Mouse (Mus musculus) MEL-GATA-1-ER (cell line): ENCODE measurements around the gene Ptn.

ENCODE experiments used
- DNase-seq: peaks from one replicate; pipeline ENCODE4 v3.0.0-alpha.2; 2012; ENCODE audit warnings: low read depth; ENCODE audit errors: extremely low read depth

Gene Ptn

DNA sequence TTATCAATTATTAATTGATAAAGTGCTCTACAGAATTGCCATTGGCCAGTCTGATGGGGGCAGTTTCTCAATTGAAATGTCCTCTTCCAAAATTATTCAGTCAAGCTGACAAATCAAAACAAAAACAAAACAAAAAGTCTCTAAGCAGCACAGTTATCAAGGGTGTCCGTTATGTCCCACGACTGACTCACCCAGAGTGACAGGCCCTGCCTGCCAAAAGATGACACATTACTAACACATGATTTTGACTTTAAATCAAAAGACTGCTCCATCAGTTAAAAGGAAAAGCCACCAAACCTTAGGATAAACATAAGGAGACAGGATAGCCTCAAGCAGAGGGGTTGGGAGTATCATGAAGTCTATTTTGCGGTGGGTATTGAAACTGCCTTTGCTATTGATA lies 6.6 kb upstream of the Ptn start:
- DNase-seq = no peak

DNA sequence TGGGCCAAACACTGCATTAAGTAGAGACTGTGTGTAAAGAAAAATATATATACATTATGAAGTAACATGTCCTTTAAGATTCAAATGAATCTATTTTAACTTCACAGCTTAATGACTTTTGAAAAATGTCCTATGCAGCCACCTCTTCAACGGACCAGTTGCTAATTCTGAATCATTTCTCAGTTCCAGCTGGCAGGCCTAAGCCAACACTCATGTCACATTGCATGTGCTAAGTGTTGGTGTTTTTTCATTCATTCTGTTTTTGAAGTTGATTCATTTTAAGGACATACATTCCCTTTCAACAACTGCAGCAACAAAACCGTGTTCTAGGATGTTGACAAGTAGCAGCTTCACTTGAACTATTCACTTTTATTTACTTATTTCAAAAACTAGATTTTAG lies 6.0 kb upstream of the Ptn start:
- no peak for DNase-seq

DNA sequence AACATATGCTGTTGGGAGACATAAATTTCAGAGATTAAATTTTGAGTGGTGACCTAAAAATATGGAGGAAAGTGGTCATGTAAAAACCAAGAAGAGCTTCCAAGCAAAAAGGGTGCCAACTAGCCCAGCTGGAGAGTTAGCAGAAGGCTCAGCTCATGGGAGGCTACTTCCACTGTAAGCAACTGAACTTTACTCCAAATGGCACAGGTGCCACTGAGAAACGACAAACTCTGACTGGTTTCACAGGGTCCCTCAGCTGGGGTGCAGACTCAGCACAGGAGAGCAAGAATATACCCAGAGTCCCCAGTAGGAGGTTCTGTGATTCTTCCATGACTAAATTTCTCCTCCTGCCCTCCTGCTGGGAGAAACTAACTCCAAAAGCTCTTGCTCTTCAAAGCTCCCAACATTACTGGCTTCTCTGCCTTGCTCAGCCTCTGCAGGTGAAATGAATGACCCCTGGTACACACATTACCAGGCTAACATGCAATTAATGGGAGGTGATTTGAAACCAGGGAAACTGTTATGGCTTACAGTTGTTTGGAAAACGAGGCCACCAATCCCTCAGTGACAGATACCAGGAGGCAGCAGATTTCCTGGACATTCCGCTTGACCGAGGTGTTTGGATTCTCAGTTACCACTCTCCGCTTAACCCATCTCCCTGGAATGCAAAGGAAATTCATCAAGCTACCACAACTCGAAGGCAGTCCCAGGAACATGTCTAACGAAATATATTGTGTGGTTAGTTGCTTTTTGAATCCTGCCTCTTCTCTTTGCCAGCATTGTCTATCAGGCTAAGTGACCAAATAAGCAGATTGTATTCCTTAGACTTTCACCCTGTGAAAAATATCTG lies 2.9 kb upstream of the Ptn start:
- DNase-seq = no peak

DNA sequence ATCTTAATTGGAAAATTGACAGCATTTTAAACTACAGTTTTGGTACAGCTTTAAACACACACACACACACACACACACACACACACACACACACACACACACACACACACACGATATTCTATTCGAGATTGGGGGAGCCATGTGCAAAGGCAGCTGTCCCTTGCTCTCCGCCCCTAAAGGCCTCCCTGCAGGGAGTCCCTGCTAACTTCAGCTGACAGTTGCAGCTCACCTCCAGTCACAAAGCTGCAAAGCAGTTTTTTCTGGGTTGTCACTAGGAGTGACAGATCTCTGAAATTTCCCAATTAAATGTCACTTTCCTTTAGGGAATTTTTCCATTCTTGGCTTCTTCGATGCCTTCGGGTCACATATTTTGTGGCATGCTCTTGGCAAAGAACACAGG lies 428 bp upstream of the Ptn start:
- DNase-seq = no peak

DNA sequence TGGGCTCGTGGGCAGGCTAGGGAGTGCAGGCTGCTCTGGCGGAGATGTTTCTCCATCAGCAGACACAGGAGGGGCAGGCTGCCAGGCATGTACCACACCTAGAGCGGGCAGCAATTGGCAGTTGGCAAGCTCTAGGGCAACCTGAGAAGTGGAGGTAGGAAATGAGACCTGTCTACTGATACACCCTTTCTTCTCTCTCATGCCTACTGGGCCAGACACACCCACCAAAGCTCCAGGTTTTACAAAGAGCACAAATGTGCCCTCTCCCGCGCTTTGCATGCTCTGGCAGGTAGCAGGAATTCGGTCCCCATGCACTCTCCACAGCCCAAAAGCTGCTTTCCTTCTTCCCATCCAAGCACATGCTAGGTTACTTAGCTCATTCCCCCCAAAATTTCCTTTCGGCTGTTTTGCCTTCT lies 701 bp downstream of the Ptn start:
- DNase-seq = no peak

DNA sequence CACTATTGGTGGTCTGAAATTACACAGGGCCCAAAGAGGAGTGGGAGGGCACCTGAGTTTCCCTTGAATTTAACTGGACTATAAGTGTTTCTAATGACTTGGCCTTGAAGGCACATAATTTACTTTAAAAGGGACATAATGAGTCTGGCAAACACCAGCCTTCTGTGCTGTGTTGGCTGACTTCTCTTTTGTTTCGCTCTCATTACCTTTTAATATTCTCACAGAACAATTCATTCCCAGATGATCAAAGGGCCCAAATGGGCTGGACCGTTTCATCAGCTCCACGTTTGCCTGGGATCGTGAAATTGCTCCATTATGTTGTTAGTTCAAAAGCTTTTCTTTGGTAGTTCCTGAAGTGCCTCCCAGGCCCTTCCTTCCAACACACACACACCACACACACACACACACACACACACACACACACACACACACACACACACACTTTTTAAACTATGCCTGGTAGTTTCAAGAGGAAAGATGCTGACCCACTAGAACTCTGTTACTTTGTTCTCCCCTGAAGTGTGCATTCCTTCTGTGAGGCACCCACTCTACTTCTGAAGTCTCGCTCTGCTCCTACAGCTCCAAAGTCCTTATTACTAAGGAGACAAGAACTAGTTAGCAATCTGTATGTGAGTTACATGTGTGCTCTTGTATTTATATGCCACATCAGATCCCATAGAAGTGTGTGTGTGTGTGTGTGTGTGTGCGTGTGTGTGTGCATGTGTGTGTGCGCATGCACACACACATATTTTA lies 1.5 kb downstream of the Ptn start:
- DNase-seq = no peak

DNA sequence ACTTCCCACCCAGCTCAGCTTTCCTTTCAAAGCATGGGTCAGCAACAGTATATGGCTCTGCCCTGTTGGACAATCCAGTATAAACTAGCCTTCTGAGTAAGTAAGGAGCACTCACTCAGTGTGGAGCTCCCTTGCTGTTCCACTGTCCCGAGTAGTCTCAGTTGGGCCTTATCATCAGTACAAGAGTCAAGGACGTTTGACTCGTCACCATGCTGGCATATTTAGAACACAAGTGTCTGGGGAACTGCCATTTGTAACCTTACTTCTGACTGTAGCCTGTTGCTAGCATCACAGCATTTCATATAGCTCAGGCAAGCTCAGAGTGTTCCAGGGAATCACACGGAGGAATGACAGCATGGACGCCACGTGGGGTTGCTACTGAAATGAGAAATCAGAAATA lies 3.1 kb downstream of the Ptn start:
- no peak for DNase-seq

DNA sequence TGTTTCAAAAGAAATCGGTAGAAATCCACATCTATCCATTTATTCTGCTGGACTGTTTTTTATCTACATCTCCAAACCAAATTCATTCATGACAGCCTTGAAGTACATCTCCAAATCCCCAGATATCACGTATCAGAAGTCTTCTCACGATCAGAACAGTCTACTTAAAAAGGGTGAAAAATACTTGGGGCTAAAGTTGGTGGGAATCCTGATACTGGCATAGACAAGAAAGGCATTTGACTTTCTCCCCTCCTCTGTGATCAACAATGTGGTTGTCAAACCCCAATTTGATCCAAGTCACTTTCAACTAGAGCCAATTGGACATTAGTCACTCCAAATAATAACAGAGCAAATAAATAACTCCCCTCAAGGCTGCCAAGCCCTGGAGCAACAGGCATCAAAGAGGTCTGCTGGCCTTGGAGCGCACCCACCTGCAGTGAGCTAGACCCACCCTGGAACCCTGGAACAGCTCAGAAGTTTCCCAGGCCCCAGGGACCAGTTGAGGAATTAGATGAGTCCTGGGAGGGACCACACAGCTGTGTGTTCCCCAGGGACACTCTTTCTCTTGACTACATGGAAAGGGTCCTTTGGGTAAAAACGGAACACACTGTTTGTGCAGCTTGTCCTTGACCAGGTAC lies 9.6 kb downstream of the Ptn start:
- DNase-seq = no peak

DNA sequence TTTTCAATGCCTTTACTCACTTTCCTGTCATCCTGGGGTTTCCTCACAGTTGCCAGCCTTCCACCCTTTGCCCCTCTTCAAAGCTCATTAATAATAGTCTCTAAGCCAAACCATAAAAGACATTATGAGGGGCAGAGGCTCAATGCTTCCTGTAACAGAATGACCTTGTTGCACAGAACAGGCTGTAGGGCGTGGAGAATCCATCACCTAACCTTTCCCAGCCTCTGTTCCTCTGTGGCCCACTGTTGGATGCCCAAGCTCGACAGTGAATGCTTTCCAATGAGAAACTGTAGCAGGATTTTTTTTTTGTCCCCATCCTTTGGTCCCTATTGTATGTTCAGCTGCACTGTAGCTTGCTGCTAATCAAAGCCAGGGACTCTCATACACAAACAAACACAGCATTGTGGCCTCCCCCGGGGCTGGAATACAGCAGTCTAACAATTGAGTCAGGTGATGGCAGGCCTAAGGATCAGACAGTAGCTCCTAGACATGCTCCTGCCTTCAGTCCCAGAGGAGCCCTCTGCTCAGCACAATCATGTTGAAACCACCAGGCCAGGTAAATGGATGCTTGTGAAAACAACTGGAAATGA lies 12.9 kb downstream of the Ptn start:
- DNase-seq = no peak

DNA sequence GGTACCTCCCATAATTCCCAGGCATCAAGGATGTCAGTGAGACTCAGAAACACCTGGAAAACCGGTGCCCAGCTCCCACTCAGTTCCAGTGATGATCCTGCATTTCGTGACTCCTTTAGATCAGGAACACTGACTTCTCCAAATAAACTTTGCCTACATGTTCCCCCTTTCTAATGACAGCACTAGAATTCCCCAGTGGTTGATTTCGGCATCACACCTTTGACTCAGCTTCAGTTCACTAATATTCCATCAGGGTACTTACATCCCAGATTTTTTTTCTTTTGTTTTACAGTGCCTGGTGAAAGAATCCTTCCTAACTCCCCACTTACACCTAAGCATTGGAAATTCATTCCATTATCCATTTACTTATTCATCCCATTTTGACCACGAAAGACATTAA lies 15.5 kb downstream of the Ptn start:
- DNase-seq = no peak

DNA sequence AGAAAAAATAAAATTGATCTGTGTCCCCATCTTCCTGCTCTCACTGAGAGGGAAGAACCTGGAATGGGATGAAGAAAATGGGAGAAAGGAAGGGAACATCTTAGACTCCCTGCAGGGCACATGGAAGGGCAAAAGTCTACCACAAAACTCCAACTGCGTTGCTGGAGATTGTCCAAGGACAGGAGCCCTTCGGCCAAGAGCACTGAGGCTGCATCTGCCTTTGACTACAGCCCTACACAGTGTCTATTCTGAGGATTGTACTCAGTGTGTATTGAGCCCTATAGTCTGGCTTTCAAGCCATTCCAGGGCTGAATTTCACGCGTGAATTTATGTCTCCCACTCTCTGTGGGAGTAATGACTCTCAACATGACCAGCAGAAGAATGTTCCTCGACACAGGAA lies 16.2 kb downstream of the Ptn start:
- no peak for DNase-seq

DNA sequence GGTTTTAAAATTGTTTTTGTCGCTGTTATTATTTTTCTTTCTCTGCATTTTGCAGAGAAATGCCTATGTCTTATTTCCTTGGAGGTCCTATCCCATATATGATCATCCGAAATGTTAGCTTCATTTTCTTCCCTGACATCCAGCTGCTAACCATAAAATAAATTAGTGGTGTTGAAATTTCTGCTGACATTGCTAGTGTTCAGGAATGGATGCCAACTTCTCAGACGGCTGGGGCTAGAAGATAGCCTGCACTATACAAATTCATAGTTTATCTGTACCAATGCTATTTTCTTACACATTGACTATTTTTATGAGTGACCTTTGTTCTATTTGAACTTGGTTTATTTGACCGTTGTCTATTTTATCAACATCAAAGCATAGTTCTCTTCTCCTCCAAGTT lies 20.8 kb downstream of the Ptn start:
- no peak for DNase-seq

DNA sequence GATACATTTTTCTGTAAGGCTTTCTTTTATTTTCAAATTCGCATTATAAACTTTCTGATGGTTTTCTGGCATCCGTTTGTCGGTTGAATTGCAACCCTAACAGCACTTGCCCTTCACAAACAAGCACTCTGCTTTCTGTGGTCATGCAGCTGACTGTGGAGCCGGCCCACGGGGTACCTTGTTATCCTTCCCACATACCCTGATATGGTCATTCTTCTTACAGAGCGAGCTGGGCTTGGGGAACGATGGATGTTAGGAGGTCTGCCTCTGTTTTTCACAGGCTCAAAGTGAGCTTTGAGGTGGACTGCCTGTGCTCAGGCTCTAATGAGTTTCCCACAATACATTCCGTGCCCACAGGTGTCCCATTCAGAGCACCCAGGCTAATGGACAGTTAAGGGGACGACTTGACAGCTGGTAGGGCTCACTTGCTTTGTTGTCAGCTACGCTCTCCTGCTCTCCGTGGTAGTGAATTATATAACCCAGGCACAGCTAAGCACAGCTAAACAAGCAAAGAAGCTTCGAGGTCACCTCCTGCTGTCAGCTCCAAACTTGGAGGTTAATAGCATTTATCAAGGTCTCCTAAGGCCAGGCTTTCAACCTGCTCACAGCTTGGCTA lies 21.3 kb downstream of the Ptn start:
- no peak for DNase-seq

DNA sequence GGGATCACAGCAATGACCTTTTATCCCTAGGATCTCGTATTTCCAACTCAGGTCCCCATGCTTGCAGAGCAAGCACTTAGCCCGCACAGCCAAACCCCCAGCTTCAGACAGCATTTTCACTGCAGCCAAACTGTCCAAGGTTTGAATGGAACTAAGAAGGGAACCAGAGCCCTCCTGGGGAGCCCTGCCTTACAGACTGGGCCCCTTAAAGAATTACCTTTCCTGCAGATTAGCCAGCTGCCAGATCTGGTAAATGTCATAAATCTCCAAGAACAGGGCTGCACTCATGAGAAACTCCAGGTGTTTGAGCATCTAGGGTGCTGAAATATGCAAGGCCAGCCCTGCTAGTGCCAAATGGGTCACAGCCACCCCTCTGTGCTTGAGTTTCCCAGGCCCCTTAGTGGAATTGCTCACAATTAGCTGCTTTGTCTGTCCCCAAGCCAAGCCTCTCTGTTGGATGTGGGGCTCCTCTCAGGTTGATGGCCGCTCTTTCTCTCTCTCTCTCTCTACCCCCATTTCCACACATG lies 25.3 kb downstream of the Ptn start:
- no peak for DNase-seq

DNA sequence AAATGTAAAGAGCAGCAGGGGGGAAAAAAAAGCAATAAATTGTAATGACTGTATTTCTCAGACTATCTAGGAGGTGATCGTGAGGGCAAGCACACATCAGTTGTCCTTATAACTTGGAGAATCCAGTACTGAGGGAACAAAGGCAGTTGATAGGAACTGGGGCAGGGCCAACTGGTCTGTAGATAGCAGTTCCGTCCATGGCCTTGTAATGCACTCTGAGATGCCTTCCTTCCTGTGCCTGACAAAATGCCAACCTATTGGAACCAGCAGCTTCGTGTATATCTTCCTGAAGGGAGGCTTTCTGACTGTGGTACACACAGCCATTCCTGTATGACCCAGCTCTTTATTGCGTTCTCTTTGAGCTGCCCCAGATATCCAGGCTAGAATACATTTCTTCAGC lies 27.5 kb downstream of the Ptn start:
- DNase-seq = no peak

DNA sequence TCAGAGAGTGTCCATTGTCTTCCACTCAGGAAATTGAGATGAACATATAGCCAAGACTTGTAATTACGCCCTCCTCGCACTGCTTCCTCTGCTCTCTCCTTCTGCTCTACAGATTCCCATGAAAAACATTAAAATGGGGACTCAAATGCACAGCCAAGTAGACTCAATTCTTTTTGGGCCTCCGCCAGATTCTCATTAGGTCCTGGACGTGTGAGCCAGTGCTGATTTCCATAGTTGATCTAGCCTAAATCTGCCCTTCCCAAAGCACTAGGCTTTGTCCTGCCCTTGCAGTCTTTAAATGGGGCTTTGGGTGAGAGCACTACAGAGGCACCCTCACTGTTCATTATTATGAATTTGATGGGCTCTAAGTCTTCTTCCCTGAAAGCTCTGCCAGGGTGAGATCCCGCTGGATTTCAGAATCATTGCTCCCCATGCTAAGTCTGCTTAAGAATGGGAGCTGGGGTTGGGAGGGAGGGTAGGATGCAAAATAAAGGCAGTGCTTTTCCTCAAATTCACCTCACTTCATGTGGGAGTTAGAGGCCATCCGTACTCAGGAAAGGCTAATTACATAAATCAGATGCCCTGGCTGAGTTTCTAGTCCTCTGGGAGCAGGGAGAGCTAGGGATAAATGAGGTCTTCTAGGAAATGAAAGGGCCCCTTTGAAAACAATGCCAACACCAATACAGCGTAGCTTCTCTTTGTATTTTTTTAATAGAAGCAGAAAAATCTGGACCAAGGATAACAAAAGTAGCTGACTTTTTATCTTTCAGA lies 32.3 kb downstream of the Ptn start:
- no peak for DNase-seq

DNA sequence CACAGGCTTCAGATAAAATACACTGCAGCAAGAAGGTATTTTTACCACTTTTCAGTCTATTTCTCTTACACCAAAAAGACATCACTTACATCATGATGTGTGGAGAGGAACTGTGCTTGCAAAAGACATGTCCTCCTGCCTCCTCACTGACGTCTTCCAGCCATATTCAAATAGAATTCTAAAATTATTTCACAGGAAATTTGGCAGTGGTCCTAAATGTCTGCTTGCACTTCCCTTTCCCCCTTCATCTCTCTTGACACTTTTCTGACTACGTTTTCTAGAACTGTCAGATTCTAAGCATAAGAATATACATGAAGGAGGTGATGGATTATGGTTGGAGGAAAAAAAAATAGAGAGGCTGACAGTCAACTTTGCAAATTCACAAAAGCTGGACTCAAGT lies 33.0 kb downstream of the Ptn start:
- DNase-seq = no peak

DNA sequence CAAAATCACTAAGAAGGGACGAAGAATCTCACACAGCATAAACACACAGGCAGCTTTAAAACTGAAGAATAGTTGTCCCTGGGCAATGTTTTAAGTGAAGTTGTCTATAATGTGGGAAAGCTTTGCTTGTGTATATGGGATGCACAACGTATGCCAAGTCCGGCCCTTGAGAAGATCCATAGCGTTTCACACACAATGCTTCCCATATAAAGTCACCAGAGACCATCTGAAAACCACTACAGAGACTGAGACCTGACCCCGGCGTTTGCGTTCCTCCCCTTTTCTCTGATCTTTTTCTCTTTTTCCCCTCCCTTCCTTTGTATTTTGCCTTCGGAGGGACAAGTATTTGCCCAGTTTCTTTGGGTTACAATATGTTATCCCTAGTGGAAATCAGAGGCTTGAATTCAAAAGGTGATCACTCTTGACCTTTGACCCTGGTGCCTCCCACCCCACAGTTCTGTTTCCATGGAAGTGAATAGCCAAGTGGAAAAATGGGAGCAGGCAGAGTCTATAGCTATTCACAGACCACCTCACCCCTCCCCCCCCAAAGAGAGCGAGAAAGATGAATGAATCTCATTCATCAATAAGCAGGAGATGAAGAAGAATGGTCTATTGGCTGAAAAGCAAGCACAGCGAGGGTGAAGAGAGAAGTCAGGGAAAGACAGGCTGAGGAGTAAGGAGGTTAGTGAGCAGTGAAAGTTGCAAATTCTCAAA lies 34.2 kb downstream of the Ptn start:
- DNase-seq = no peak

DNA sequence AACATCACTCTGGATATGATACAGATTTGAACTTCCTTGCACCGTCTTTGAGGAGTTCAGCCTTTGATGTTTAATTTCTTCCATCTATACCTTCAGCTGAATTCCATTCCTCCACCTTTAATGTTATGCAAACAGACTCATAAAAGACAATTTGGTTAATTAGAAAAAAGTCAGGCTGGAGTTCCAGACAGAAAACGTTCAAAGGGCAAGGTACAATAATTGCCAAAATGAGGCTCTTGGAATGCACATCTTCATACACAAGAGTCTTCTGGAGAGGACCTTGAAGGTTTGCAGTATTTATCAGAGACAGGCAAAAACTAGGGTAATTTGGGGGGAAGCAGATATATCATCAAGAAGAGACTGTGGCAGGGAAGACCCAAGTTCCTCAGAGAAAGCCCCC lies 37.5 kb downstream of the Ptn start:
- DNase-seq = no peak

DNA sequence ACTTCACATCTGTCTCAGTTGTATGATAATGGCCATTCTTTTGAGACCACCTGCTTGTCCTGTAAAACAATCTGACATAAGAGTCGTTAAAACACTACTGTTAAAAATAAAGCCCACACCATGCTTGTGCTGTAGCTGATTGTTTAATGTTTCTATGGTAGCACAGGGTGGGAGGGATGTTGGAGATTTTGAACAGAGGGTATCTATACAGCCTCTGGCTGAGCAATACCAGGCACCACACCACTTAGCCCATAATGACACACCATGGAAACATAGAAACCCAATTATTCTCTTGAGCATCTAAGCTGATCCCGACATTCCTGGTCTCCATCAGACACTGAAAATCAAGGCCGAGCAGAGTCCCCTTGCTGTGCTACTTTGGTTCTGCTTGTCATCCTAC lies 41.0 kb downstream of the Ptn start:
- no peak for DNase-seq
